Mouse (Mus musculus) liver, embryonic 12.5 days (tissue): ENCODE data around the gene Ltc4s. TPM values are rescaled to one million over a fixed set of nuclear protein-coding genes. Genes with fewer than 3 reads are reported as not detected.

Source experiments
- ATAC-seq: fragments of 200-750 bp; cut with Nextera tagmentation; 2 replicates; pipeline ENCODE4 v1.8.0; 2017; ENCODE audit warnings: moderate number of reproducible peaks, mild to moderate bottlenecking, moderate library complexity
- H3K27ac ChIP-seq: fragments of 300-500 bp; sonication (generic); 2 replicates; pipeline ENCODE4 v1.5.1; 2016; ENCODE audit warnings: mild to moderate bottlenecking
- H3K27me3 ChIP-seq: fragments of 300-500 bp; sonication (generic); replicated peaks from 2 replicates; pipeline ENCODE4 v1.6.1; 2016; ENCODE audit warnings: mild to moderate bottlenecking, moderate library complexity
- H3K36me3 ChIP-seq: fragments of 300-500 bp; sonication (generic); 2 replicates; pipeline ENCODE4 v1.6.1; 2016; ENCODE audit warnings: mild to moderate bottlenecking, moderate library complexity
- H3K4me1 ChIP-seq: fragments of 300-500 bp; sonication (generic); 2 replicates; pipeline ENCODE4 v1.6.1; 2016
- H3K4me2 ChIP-seq: fragments of 300-500 bp; sonication (generic); 2 replicates; pipeline ENCODE4 v1.6.1; 2016; ENCODE audit warnings: mild to moderate bottlenecking, moderate library complexity
- H3K4me3 ChIP-seq: fragments of 300-500 bp; sonication (generic); 2 replicates; pipeline ENCODE4 v1.5.1; 2016; ENCODE audit warnings: mild to moderate bottlenecking, moderate library complexity
- H3K9ac ChIP-seq: fragments of 300-500 bp; sonication (generic); 2 replicates; pipeline ENCODE4 v1.6.1; 2016; ENCODE audit warnings: mild to moderate bottlenecking, moderate library complexity
- H3K9me3 ChIP-seq: fragments of 300-500 bp; sonication (generic); replicated peaks from 2 replicates; pipeline ENCODE4 v1.6.1; 2016; ENCODE audit warnings: mild to moderate bottlenecking, moderate library complexity
- WGBS: fragments of 180-500 bp; shearing (Covaris S2); methylation state at CpG from one replicate; pipeline ENCODE4 v1.1.7; 2016; ENCODE audit not compliant: insufficient replicate concordance; 5-methylcytosine and 5-hydroxymethylcytosine counted together
- polyA plus RNA-seq: library from polyadenylated mRNA; unstranded; fragments of >200 nt; fragmentation: Nextera tagmentation; extraction: Ambion mirVana; gene quantifications from 2 replicates; pipeline ENCODE4 v1.2.1, GENCODE M21; 2016

The Ltc4s gene
- polyA plus RNA-seq, 1 experiment from 2014 or later, result 0.87 TPM

GRCm38 (mm10) chr11:50206037-50206436, 32.4 kb downstream of the Ltc4s start:
- no peak overlapping the region for H3K4me3 ChIP-seq
- H3K9me3 ChIP-seq, result no peaks in the 10 kb centered on the region
- peaks cover 76% of the 10 kb centered on the region for H3K36me3 ChIP-seq
- no peak for ATAC-seq
- no peaks in the 10 kb centered on the region for H3K27me3 ChIP-seq
- no peak overlapping the region for H3K4me2 ChIP-seq
- peaks cover 40% of the 10 kb centered on the region for H3K4me1 ChIP-seq
- no peak overlapping the region for H3K9ac ChIP-seq
- WGBS, result 79% methylated on average over 2 of the region's 2 CpGs
- no peak overlapping the region for H3K27ac ChIP-seq

DNA sequence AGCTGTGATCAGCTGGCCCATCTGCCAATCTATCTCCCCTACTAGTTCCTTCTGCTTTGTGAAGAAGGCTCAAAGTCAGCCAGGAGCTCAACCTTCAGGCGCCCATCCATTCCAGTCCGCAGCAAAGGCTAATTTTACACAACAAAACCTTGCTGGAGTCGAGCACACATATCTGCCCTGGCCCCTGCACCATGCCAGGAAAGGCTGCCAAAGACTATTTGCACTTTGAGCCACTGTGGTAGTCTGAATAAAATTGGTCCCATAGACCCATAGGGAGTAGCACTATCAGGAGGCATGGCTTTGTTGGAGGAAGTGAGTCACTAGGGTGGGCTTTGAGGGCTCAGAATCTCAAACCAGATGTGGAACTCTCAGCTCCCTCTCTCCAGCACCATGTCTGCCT, 33.0 kb downstream of the Ltc4s start:
- peaks cover 82% of the 10 kb centered on the region for H3K36me3 ChIP-seq
- 76% methylated on average over 3 of the region's 3 CpGs for WGBS

DNA sequence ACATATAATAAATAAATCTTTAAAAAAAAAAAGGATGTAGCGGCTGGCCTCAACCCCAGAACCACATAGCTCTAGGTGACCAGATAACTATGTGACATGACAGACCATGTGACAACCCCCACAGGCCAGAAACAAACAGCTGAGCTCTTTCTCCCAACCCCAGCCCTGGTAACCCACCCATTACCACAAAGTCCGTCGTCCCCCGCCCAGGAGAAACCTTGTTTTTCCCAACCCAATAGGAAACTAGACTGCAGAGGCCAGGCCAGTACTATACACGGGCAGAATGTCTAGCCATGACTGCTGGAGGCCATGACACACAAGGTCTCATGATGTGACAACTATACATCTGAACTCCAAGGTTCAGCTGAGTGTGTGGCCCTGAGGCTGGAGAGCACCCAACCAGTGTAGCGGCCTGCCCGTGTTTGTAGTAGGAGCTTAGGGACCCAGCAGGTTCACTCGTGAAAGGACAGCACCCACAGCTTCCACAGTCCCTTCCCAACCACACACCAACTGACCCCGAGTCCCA, 35.1 kb downstream of the Ltc4s start:
- Histone ChIP-seq H3K36me3 (peaks cover 98% of the 10 kb centered on the region), H3K27me3 (no peaks in the 10 kb centered on the region), H3K9ac (no peak overlapping the region), H3K9me3 (no peaks in the 10 kb centered on the region), H3K27ac (no peak overlapping the region), H3K4me1 (peaks cover 30% of the 10 kb centered on the region), H3K4me3 (no peak overlapping the region), H3K4me2 (no peak overlapping the region)
- no peak for ATAC-seq
- 85% methylated on average over 9 of the region's 9 CpGs for WGBS

More for the DNA sequence above, 33.0 kb downstream of the Ltc4s start:
- Histone ChIP-seq H3K9ac (no peak overlapping the region), H3K4me2 (no peak overlapping the region), H3K27ac (no peak overlapping the region), H3K9me3 (no peaks in the 10 kb centered on the region), H3K4me3 (no peak overlapping the region), H3K27me3 (no peaks in the 10 kb centered on the region), H3K4me1 (peaks cover 42% of the 10 kb centered on the region)
- ATAC-seq, result no peak

GRCm38 (mm10) chr11:50201590-50201989, 36.8 kb downstream of the Ltc4s start:
- H3K9me3 ChIP-seq, result no peaks in the 10 kb centered on the region
- no peak overlapping the region for H3K4me2 ChIP-seq
- H3K27ac ChIP-seq, result no peak overlapping the region
- H3K36me3 ChIP-seq, result peaks cover 98% of the 10 kb centered on the region
- peaks cover 22% of the 10 kb centered on the region; the same call in 1 of the 2 replicates for H3K4me1 ChIP-seq
- WGBS, result 90% methylated on average over 3 of the region's 3 CpGs
- ATAC-seq, result peak; percentile 33; the same call in 1 of the 2 replicates
- no peak overlapping the region for H3K9ac ChIP-seq
- H3K4me3 ChIP-seq, result no peak overlapping the region
- H3K27me3 ChIP-seq, result no peaks in the 10 kb centered on the region

DNA sequence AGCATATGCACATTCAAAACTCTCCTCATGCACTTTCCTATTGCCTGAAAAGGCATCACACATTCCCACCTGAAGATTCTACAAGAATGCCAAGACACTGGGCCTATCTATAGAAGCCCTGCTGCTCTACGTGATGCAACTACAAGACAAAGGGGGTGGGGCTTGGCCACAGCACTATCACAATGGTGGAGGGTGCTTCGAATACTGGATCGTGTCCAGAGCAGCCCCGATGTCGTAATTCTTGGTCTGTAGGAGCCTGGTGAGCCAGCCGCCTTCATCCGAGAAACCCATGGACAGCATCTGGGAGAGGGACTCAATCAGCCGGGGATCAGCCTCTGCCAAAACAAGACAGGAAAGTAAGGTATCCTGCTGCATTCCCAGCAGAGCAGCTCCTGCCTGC, 37.8 kb downstream of the Ltc4s start:
- H3K36me3 ChIP-seq, result peaks cover 89% of the 10 kb centered on the region
- no peak overlapping the region for H3K4me3 ChIP-seq
- H3K9me3 ChIP-seq, result no peaks in the 10 kb centered on the region
- 85% methylated on average over 8 of the region's 8 CpGs for WGBS
- H3K4me2 ChIP-seq, result no peak overlapping the region
- H3K9ac ChIP-seq, result no peak overlapping the region
- H3K27me3 ChIP-seq, result no peaks in the 10 kb centered on the region
- peaks cover 25% of the 10 kb centered on the region for H3K4me1 ChIP-seq
- H3K27ac ChIP-seq, result no peak overlapping the region
- ATAC-seq, result no peak

DNA sequence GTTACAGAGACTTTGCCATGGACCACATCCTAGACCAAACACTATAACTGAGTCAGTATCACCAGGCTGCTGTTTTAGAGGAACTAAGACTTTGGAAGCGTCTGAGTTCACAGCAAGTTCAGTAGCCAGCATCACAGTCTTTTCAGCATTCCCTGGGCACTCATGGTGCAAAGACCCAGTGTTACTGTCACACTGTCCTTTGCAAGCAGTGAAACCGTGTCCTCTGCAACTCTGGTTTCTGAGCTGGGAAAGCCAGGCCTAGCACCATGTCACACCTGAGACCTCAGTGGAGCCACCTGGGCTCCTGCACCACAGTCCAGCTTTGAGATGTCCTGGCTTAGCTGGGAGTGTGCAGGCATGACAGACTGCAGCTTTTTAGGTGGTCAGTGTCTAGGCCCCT, 39.5 kb downstream of the Ltc4s start:
- WGBS, result 86% methylated on average over 2 of the region's 2 CpGs
- ATAC-seq, result no peak
- no peak overlapping the region for H3K27ac ChIP-seq
- peaks cover 72% of the 10 kb centered on the region for H3K36me3 ChIP-seq
- H3K9me3 ChIP-seq, result no peaks in the 10 kb centered on the region
- peaks cover 25% of the 10 kb centered on the region; the same call in 1 of the 2 replicates for H3K4me1 ChIP-seq
- no peak overlapping the region for H3K9ac ChIP-seq
- H3K27me3 ChIP-seq, result no peaks in the 10 kb centered on the region
- no peak overlapping the region for H3K4me3 ChIP-seq
- H3K4me2 ChIP-seq, result no peak overlapping the region

GRCm38 (mm10) chr11:50198219-50198846, 40.1 kb downstream of the Ltc4s start:
- Histone ChIP-seq H3K27me3 (no peaks in the 10 kb centered on the region), H3K9ac (no peak overlapping the region), H3K27ac (0 out of 2 replicates have a peak overlapping the region, but pooled peaks have one; percentile 10), H3K4me3 (no peak overlapping the region), H3K9me3 (no peaks in the 10 kb centered on the region), H3K4me1 (peaks cover 26% of the 10 kb centered on the region; the same call in 1 of the 2 replicates), H3K36me3 (peaks cover 68% of the 10 kb centered on the region), H3K4me2 (no peak overlapping the region)
- WGBS, result 76% methylated on average over 4 of the region's 5 CpGs
- no peak for ATAC-seq

DNA sequence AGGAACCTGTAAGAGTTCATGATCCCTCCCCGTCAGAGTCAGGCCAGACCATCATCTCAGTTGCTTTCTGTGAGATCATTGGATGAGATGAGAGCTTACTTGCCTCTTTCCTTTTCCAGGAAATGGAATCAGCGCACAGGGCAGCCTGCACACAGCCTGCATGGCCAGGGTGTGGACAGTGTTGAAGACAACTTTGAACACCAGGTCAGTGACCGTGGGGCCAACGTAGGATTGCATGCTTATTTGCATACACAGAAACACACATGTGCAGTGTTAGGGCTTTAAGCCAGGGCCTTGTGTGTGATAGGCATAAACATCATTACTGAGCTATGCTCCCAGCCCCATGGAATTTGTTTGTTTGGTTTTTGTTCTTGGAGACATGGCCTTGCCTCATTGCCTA, 40.9 kb downstream of the Ltc4s start:
- Histone ChIP-seq H3K27me3 (no peaks in the 10 kb centered on the region), H3K9me3 (no peaks in the 10 kb centered on the region), H3K4me2 (no peak overlapping the region), H3K4me3 (no peak overlapping the region), H3K4me1 (peaks cover 25% of the 10 kb centered on the region; the same call in 1 of the 2 replicates), H3K36me3 (peaks cover 60% of the 10 kb centered on the region), H3K27ac (no peak overlapping the region), H3K9ac (no peak overlapping the region)
- 84% methylated on average over 4 of the region's 4 CpGs for WGBS
- no peak for ATAC-seq

DNA sequence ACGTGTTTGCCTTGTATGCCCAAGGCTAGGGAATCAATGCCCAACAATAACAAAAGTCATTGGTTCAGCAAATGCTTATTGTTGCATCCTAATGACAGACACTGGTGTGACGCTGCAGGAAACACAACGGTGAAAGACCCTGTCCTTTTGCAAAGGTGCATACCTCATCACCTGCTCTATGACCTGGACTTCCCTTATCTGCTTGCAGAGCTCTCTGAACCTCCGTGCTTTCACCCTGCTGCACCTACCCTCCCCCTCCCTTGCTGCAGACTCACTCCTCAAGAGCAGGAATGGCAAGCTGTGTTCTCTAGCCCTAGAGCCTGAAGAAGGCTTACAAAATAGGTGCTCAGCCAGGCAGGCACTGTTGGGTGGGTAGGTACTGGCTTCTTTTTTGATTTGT, 43.6 kb downstream of the Ltc4s start:
- Histone ChIP-seq H3K4me2 (no peak overlapping the region), H3K36me3 (peaks cover 35% of the 10 kb centered on the region), H3K9me3 (no peaks in the 10 kb centered on the region), H3K4me3 (no peak overlapping the region), H3K4me1 (peaks cover 16% of the 10 kb centered on the region), H3K9ac (no peak overlapping the region), H3K27ac (no peak overlapping the region), H3K27me3 (no peaks in the 10 kb centered on the region)
- WGBS, result 58% methylated on average over 4 of the region's 4 CpGs
- ATAC-seq, result no peak

GRCm38 (mm10) chr11:50194070-50194469, 44.3 kb downstream of the Ltc4s start:
- H3K9ac ChIP-seq, result no peak overlapping the region
- peaks cover 28% of the 10 kb centered on the region for H3K36me3 ChIP-seq
- H3K4me1 ChIP-seq, result peaks cover 16% of the 10 kb centered on the region
- ATAC-seq, result no peak
- H3K27me3 ChIP-seq, result no peaks in the 10 kb centered on the region
- H3K4me2 ChIP-seq, result no peak overlapping the region
- H3K4me3 ChIP-seq, result no peak overlapping the region
- WGBS, result 68% methylated on average over 7 of the region's 7 CpGs
- no peaks in the 10 kb centered on the region for H3K9me3 ChIP-seq
- H3K27ac ChIP-seq, result no peak overlapping the region

DNA sequence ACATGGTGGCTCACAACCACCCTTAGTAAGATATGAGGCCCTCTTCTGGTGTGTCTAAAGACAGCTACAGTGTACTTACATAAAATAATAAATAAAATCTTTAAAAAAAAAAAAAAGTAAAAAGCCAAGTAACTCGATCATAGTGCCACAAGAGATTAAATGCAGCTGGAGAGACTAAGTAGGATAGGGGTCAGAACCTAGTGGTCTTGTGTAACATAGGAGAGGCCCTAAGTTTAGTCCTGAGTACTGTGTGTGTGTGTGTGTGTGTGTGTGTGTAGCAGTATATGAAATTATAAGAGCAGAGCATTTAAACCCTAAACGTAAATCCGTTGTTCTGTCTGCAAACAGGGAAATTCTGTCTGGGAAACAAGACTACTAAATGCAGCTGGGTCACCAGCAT, 46.1 kb downstream of the Ltc4s start:
- no peak overlapping the region for H3K4me3 ChIP-seq
- H3K9ac ChIP-seq, result no peak overlapping the region
- H3K27ac ChIP-seq, result no peak overlapping the region
- H3K36me3 ChIP-seq, result peaks cover 10% of the 10 kb centered on the region
- no peak overlapping the region for H3K4me2 ChIP-seq
- H3K4me1 ChIP-seq, result peaks cover 22% of the 10 kb centered on the region
- WGBS, result 80% methylated on average over 3 of the region's 3 CpGs
- H3K27me3 ChIP-seq, result no peaks in the 10 kb centered on the region
- no peaks in the 10 kb centered on the region for H3K9me3 ChIP-seq
- no peak for ATAC-seq

DNA sequence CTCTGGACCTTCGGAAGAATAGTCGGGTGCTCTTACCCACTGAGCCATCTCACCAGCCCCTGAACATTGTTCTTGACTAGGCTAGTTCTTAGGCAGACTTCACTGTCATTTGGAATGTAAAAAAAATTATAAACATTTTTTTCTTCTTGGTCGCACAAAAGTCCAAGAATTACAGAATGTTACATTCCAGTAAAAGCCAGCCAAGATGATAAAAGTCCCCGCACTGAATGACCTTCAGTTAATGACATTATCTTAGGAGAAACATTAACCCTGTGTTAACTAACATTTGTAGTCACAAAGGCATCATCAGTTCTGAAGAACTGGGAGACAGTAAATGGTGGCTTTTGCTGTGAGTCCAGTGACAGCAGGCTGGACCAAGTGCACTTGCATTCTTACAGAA, 48.1 kb downstream of the Ltc4s start:
- H3K9ac ChIP-seq, result no peak overlapping the region
- H3K4me1 ChIP-seq, result peaks cover 19% of the 10 kb centered on the region
- no peak for ATAC-seq
- H3K4me3 ChIP-seq, result no peak overlapping the region
- H3K27me3 ChIP-seq, result no peaks in the 10 kb centered on the region
- H3K36me3 ChIP-seq, result 0 out of 2 replicates have a peak, but pooled peaks cover 2% of the 10 kb centered on the region
- no peaks in the 10 kb centered on the region for H3K9me3 ChIP-seq
- 75% methylated on average over 4 of the region's 4 CpGs for WGBS
- no peak overlapping the region for H3K4me2 ChIP-seq
- H3K27ac ChIP-seq, result no peak overlapping the region
